Mouse (Mus musculus): ENCODE measurements around the gene Csnk1g2.
"Not testable (repeated sequence)": the region's sequence is repeated elsewhere in the genome, so short reads cannot be mapped to it uniquely, and the experiment has no call there.

Gene Csnk1g2

DNA sequence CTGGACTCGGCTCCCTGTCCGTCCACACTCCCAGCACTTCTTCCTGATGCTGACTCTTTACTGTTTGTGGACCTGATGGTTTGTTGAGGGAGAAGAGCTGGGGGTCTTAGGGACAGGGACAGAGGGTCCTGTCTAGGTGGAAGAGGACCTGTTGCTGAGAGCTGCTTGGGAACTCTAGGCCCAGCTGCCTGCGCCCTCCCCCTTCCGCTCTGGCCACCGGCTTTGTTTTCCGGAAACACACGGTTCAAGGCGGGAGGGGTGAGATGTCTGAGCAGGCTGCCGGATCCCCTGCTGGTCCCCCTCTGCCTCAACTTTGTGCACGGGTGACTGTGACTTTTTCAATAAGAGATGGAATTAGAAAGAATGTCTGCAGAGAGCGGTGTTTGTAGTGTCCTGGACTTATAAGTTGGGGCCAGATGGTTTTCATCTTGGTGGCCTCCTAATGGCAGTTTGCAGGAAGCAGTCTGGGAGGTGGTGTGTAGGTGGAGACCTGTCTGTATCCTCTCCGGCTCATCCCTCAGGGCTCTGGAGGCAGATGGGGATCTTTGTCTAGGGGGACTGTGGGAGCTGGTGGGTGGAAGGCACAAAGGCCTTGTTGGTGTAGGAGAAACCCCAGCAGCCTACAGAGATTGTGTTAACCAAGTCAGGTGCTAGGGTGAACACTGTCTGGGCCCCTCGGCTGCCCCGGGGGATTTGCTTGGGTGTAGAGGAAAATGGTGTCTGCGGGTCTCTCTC lies 986 bp downstream of the Csnk1g2 start:
- DNase-seq (ENCODE audit: low read depth, low spot score), result peak; percentile 85

DNA sequence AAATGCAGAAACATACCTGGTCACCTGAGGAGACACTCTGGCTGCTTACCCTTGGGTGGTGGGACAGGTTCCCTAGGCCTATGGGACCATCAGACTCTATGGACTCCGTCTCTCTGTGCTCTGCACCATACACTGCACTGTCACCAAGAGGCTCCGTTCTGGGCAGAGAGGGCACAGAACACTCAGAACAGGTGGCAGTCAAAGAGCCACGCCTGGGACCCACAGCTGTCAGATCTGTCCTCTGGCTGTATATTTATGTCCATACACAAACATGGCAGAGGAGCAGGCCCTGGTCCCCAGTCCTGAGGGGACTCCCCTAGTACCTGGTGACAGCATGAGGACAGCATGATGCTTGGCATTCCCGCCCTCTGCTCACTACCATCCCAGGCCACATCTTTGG lies 3.1 kb downstream of the Csnk1g2 start:
- no peak for DNase-seq (ENCODE audit: low read depth, low spot score)

DNA sequence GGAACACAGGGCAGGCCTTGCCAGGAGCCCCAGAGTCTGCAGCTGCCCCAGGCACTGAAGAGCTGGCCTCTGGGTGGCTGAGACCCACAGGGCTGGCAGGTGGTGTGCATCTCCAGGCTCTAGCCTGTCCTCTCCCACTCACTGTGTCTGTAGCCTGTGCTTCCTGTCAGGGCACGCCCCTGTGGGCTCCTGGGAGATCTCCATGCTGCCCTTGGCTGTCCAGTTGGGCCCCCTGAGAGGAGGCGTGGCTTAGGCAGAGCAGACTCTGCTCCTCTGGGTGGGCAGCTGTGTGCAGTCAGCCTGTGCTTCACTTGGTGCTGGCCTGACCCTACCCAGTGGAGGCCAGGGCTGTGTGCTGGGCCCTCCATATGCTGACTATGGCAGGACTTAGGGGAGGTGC lies 5.0 kb downstream of the Csnk1g2 start:
- DNase-seq (ENCODE audit: low read depth, low spot score), result no peak

DNA sequence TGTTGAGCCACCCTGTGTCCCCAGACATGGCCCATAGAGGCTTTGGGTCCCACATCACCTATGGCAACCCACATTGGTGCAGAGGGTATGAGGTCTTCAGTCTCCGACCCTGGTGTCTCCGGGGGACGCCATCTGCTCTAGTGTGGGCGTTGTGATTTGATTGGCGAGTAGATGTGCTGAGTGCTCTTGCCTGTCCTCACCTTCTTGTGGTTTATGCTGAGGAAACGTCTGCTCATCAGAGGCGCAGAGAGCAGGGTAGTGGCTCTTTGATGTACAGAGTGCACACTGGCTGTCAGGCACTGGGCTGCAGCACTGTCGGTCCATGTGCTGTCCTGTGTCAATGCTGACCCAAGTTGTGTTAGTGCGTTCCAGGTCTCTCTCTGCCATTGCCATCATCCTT lies 6.3 kb downstream of the Csnk1g2 start:
- DNase-seq (ENCODE audit: low read depth, low spot score), result no peak

DNA sequence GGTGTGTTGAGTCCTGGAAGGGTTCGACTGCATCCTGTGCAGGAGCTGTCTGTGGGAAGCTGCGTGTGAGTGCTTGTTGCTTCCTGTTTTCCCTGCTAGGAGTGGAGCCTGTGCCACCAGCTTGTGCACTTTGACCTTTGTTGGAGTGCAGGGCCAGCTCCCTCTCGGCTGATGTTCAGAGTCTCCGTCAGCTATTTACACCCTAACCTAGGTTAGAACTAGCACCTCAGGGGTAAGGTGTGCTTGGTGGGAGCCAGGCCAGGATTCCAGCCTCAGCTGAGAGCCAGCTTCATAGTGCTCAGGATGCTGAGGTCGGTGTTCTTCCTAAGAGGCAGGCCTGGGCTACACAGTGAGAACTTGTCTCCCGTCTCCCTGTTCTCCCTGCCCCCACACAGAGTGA lies 12.7 kb downstream of the Csnk1g2 start:
- DNase-seq (ENCODE audit: low read depth, low spot score), result no peak

DNA sequence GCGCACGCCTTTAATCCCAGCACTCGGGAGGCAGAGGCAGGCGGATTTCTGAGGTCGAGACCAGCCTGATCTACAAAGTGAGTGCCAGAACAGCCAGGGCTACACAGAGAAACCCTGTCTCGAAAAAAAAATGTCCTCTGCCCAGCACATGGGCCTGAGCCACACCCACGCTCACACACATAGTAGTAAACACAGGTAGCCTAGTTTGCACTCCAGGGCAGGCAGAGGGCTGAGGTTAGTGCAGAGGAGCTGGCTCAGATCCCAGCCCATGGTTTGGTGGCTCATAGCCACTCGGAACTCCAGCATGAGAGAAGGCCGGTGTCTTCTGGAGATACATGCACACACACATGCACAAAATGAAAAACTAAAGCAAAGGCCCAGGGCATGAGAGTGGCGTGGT lies 24.3 kb downstream of the Csnk1g2 start:
- DNase-seq (ENCODE audit: low read depth, low spot score), result no peak

DNA sequence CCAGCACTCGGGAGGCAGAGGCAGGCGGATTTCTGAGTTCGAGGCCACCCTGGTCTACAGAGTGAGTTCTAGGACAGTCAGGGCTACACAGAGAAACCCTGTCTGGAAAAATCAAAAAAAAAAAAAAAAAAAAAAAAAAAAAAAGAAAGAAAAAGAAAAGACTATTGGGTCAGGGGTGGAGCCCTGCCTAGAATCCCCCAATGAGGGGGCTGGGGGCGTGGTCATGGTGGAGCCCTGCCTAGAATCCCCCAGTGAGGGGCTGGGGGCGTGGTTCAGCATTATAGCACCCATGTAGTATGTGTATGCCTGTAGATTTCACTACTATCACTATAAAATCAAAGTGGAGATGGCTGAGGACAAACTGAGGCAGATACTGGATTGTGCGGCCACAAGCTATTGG lies 27.3 kb downstream of the Csnk1g2 start:
- DNase-seq (ENCODE audit: low read depth, low spot score), result not testable (repeated sequence)

DNA sequence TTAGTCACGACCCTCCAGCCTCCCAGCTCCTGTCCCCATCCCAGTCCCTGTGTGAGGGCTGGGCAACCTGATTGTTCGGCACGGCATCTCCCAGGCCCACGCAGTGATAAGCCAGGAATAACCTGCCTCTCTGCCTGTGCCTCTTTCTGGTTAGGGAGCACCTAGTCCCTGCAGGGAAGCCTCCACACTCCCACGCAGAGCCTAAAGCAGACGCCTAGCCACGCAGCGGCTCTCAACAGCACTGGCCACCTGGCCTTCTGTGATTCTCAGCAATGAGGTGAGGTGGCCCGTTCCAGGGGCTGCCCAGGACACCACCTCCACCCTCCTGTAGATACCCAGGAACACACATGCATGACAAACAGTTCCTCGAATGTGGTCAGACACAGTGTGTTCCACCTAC lies 27.8 kb downstream of the Csnk1g2 start:
- no peak for DNase-seq (ENCODE audit: low read depth, low spot score)

DNA sequence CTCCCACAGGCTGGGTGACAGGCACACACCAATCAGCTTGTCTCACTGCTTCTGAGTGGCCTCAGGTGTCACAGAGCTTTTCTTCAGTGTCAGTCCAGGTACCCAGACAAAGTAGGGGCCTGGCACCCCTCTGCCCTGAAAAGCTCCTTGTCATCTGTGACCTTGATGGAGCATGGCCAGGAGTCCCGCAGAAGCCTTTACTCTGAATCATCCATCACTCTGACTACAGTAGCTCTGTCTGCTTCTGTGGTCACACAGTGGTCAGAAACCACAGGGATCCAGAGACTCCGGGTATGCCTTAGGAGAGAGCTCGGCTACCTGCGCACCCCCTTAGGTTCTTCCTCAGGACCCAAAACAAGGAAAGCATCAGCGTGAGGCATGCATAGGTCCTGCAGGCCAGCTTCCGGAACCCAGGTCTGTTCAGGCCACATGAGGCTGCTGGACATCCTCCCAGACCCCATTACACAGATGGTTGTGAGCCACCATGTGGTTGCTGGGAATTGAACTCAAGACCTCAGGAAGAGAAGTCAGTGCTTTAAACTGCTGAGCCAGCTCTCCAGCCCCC lies 30.6 kb downstream of the Csnk1g2 start:
- no peak for DNase-seq (ENCODE audit: low read depth, low spot score)

DNA sequence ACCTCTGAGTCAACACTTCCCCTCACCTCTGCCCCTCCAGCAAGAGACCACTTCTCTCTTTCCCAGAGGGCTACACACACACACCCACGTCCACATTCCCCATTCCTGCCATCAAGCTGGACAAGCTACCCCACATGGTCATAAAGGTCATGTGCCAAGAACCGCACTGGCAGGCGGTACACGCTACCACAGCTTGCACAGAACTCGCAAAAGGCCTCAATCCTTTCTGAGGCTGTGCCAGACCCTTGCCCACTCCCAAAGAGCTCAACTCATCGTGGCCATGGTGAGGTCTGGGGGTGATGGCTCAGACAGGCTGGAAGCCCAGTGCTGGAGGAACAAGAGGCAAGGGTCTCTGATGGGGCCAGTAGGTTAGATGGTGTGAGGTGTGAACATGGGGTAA lies 32.2 kb downstream of the Csnk1g2 start:
- DNase-seq (ENCODE audit: low read depth, low spot score), result no peak

DNA sequence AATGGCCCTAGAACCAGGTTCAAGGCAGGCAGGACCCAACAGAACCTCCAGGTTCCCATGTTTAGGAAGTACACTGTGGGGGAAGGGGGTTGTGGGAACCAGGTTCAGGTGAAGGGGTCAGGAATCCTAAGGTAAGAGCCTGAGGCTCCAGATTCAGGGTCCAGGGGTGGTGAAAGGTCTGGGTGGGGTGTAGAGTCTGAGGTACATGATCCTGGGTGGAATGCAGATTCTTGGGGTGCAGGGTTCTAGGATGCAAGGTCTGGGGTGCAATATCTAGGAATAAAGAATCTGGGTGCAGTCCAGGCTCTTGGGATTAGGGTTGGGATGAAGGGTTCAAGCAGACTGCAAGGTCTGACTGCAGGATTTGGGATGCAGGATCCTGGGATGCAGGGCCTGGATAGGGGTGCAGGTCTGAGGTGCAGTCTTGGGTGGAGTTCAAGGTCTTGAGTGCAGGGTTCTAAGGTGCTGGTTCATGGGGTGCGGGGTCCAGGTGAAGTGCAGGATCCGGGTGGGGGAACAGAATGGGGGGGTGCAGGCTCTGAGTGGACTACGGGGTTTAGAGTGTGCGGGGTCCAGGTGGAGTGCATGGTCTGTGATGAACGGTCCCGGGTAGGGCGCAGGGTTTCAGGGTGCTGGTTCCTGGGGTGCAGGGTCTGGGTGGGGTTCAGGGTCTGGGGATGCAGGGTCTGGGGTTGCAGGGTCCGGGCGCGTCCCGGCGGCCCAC lies 32.9 kb downstream of the Csnk1g2 start:
- no peak for DNase-seq (ENCODE audit: low read depth, low spot score)

DNA sequence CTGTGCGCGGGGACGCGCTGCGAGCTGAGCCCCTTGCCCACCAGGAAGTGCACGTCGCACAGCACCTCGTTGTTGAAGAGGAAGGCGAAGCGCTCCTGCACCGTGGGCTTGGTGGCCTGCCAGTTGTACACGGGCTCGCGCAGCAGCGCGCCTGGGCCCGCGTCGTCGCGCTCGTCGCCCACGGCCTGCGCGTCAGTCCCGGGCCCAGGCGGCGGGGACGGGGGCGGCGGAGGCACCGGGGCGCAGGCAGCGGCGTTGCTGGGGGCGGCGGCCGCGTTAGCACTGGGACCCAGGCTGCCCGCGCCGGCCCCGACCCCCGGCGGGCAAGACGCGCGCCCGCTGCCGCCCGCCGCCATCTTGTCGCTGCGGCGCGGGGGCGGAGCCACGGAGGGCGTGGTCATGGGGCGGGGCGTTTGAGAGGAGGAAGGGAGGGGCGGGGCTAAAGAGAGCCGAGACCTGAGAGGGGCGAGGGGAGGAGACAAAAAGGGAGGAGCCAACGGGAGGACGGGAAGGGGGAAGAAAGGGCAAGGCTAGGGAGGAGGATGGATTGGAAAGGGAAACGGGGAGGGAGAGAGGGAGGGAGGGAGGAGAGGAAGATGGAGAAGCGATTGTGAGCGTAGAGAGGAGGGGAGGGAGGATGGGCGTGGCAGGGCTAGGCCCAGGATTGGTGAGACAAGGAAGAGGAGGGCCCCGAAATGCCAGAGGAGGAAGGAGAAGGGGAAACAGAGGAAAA lies 33.7 kb downstream of the Csnk1g2 start:
- DNase-seq (ENCODE audit: low read depth, low spot score), result peak; percentile 94

DNA sequence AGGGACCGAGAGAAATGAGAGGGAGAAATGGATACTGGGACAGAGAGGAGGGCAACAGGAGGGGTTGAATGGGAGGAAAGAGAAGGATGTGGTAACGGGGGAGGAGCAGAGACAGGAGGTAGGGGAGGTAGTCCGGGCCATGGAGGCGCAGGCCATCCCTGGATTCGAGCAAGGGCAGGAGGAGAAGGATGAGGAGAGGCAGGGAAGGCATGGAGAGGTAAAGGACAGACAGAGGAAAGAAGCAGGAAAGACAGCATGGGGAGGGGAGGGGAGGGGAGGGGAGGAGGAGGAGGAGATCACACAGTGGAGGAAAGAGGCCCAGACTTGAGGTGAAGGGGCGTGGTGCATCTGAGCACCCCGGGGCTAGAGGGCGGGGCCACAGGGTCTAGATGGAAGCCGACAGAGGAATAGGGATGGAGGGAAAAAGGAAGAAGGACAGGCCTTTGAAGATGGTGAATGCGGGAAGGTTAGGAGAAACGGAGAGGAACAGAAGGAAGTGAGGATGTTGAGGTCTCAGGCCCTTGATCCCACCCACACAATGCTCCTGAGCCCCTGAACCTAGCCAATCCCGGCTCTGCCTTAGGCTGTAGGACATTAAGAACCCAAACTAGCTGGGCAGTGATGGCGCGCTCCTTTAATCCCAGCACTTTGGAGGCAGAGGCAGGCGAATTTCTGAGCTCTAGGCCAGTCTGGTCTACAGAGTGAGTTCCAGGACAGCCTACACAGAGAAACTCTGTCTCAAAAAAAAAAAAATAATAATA lies 34.4 kb downstream of the Csnk1g2 start, which contains the start of gene Btbd2:
TSS of gene Btbd2 (minus strand) at position 209 of the 761 bp plus-strand sequence.
- DNase-seq (ENCODE audit: low read depth, low spot score), result no peak

DNA sequence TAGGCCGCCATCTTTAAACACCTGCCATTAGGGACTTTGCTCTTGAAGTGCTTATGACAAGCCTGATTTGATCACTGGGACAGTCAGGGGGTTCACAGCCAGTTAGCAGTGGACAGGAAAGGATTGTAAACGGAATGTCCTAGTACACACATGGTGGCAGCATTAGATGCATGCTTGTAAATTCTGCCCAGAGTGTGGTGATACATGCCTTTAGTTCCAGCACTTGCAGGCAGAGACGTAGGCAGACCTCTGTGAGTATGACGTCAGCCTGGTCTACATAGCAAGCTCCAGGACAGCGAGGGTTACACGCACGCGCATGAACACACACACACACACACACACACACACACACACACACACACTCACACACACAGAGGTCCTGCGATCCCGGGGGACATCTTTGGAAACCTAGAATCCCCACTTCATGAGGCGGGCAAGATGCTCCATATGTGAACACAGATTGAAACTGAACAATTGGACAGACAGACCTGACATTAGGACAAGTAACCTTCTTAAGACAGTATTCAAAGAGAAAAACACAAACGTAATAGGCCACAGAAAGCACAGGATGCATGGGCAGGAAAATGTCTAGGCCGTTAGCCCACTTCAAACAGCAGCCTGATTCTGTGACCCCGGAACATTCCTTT lies 35.7 kb downstream of the Csnk1g2 start:
- DNase-seq (ENCODE audit: low read depth, low spot score), result no peak

DNA sequence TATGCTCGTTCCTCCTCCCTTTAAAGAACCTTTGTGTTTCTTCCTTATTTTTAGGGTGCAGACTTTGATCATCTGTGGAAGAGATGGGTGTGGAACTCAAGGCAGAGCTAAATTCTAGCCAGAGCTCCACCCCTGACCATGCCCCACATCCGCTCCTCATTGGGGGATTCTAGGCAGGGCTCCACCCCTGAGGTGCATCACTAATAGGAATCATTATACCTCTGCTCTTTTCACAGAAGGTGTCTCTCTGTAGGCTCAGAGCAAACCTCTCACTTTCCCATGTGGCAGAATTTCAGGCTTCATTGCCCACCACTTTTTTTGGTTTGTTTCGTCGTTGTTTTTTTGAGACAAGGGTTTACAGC lies 36.2 kb downstream of the Csnk1g2 start:
- peak; percentile 68 for DNase-seq (ENCODE audit: low read depth, low spot score)

DNA sequence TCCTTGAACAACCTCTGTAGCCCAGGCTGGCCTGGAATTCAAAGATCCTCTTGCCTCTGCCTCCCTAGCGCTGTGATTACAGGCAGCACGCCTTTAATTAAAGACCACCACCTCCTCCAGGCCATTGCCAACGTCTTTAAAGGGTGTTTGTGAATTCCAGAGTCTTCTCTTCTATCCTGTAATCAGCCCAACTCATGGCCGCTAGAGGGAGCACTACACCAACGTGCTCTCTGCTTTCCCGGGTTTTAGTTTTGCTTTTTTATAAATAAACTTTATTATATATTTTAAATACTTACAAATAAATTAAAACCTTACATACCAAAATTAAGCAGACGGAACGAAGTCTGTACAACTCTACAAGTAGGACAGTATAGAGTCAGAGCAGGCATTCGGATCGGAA lies 36.6 kb downstream of the Csnk1g2 start:
- DNase-seq (ENCODE audit: low read depth, low spot score), result peak; percentile 74

DNA sequence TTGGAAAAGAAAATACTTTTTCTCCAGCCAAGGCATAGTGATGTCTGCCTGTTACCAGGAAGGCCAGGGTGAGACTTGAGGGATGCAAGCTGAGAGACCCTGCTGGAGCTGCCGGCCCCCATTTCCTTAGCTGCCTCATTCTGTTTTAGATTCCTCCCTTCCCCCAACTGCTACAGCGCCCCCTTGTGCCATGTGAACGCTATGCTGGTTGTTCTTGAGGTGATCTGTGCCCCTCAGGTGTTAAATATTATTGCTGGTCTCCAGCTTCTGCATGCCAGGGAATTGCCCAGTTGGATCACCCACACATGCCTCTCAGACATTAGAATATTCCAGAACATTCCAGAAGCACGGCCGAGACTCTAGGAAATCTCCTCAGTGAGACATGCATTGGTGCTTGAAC lies 38.5 kb downstream of the Csnk1g2 start:
- DNase-seq (ENCODE audit: low read depth, low spot score), result peak; percentile 88

DNA sequence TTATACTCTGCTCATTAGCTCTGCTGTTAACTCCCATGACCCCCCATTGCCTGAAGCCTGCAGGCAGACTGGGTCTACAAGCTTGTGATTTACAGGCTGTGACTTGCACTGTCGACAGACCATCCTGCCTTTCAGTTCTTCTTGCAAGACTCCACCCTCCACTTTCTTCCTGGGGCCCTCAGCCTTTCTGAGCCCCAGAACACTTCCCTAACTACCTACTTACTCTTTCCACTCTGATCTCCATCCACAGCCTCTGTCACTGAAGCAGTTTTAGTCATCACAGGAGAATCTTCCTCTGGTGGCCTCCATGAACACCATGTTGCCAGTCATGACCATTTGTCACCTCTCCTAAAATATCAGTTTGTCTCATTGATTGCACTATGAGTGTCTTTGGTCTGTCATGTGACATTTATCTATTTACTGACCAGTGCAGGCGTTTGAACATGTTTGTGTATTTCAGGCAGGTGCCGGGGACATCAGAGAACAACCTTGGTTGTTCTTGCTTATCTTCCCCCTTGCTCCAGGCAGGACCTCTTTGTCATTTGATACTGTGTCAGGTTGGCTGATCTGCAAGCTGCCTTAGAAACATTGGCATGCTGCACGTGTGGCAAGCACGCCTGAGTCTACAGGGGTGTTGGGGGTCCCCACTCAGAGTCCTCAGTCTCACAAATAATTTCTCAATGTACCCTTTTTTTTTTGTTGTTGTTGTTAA lies 41.0 kb downstream of the Csnk1g2 start:
- DNase-seq (ENCODE audit: low read depth, low spot score), result peak; percentile 81

DNA sequence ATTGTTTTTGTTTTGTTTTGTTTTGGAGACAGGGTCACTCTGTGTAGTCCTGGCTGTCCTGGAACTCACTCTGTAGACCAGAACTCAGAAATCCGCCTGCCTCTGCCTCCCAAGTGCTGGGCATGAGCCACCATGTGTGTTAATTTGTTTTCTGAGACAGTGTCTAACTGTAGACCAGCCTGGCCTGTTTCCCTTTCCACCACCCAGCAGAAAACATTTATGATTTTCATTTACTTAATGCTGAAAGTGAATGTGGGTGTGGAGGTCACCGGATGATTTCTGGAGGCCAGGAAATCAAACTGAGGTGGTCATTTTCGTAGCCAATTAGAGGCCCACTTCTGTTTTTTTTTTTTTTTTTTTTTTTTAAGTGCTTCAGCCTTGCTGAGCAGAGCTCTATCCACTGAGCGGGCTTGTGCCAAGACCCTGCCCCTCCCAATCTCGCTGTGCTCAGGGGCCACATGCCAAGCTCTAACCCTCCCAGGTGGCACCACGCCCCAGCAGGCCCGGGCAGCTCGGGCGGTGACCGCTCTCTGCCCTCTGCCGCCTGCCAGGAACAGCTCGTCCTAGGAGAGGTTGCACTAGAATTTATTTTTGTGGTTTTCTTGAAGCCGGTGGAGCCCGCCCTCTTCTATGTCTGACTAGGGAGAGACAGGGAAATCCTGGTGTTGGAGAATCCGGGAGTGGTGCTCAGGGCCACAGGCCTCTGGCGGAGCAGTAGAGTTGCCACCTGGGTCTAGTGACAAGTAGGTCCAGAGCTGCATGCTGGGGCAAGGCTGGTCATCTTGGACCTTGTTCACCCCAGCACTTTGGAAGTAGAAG lies 41.8 kb downstream of the Csnk1g2 start:
- peak; percentile 51 for DNase-seq (ENCODE audit: low read depth, low spot score)

DNA sequence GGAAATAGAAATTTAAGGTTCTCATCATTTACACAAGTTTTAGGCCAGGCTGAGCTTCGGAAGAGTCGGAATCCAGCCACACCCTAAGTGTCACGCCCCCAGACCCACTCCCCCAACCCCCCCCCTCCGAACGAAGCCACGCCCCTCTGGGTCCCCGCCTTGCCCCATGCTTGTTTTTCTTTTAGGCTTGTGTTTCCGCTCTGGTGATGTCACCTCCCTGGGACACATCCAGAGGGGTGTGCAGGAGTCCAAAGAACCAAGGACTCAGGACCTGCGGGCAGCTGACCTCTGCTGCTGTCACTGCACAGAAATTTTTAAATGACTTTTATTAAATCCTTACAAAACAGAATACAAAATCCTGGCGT lies 42.4 kb downstream of the Csnk1g2 start:
- DNase-seq (ENCODE audit: low read depth, low spot score), result no peak

All from A20 (cell line).